Mouse (Mus musculus): ENCODE data around the gene Fgf9.

Fgf9 gene

GRCm38 (mm10) chr14:58089486-58089885, 19.1 kb downstream of the Fgf9 start:
- CTCF ChIA-PET = no interaction called here

- CTCF ChIA-PET = no interaction called here
Observed at GRCm38 (mm10) chr14:58091321-58091720, 21.0 kb downstream of the Fgf9 start.

GRCm38 (mm10) chr14:58099599-58099998, 29.3 kb downstream of the Fgf9 start:
- CTCF ChIA-PET = no interaction called here

- CTCF ChIA-PET = no interaction called here
Observed at GRCm38 (mm10) chr14:58101298-58101697, 31.0 kb downstream of the Fgf9 start.

- CTCF ChIA-PET = no interaction called here
Observed at GRCm38 (mm10) chr14:58104266-58104665, 33.9 kb downstream of the Fgf9 start.

- CTCF ChIA-PET = no interaction called here
Observed at GRCm38 (mm10) chr14:58105596-58105995, 35.2 kb downstream of the Fgf9 start.

GRCm38 (mm10) chr14:58109601-58110000, 39.3 kb downstream of the Fgf9 start:
- CTCF ChIA-PET = no interaction called here

- CTCF ChIA-PET = no interaction called here
Observed at GRCm38 (mm10) chr14:58111562-58111961, 41.2 kb downstream of the Fgf9 start.

- CTCF ChIA-PET = no interaction called here
Observed at GRCm38 (mm10) chr14:58112341-58112740, 42.0 kb downstream of the Fgf9 start.

GRCm38 (mm10) chr14:58113180-58113579, 42.8 kb downstream of the Fgf9 start:
- CTCF ChIA-PET = no interaction called here

GRCm38 (mm10) chr14:58114146-58114545, 43.8 kb downstream of the Fgf9 start:
- CTCF ChIA-PET = no interaction called here

GRCm38 (mm10) chr14:58124625-58125024, 54.3 kb downstream of the Fgf9 start:
- CTCF ChIA-PET = no interaction called here

GRCm38 (mm10) chr14:58126508-58126907, 56.2 kb downstream of the Fgf9 start:
- CTCF ChIA-PET = no interaction called here

GRCm38 (mm10) chr14:58139506-58140055, 69.2 kb downstream of the Fgf9 start:
- CTCF ChIA-PET = no interaction called here

- CTCF ChIA-PET = no interaction called here
Observed at GRCm38 (mm10) chr14:58149637-58150470, 79.5 kb downstream of the Fgf9 start.

GRCm38 (mm10) chr14:58150471-58150855, 80.1 kb downstream of the Fgf9 start:
- CTCF ChIA-PET = no interaction called here

GRCm38 (mm10) chr14:58152110-58152509, 81.8 kb downstream of the Fgf9 start:
- CTCF ChIA-PET = no interaction called here

- CTCF ChIA-PET = no interaction called here
Observed at GRCm38 (mm10) chr14:58153470-58154416, 83.4 kb downstream of the Fgf9 start.

- CTCF ChIA-PET = no interaction called here
Observed at GRCm38 (mm10) chr14:58160624-58161023, 90.3 kb downstream of the Fgf9 start.

Measured in spleen, embryonic (tissue).